Mouse (Mus musculus) myocyte (in vitro differentiated cells): ENCODE measurements around the gene Padi2. TPM values are rescaled to one million over a fixed set of nuclear protein-coding genes. Genes with fewer than 3 reads are reported as not detected.
A peak's percentile ranks its signal among the peaks of the same experiment; 100 is the strongest.

Experiments used
- H3K27me3 ChIP-seq: one replicate; pipeline ENCODE4 v1.6.1; 2011; ENCODE audit not compliant: control insufficient read depth, insufficient read depth, insufficient read length
- H3K36me3 ChIP-seq: one replicate; pipeline ENCODE4 v1.6.1; 2011; ENCODE audit not compliant: control insufficient read depth, insufficient read depth
- H3K4me2 ChIP-seq: one replicate; pipeline ENCODE4 v1.6.1; 2011; ENCODE audit warnings: low read depth, control low read depth
- H3K4me3 ChIP-seq: one replicate; pipeline ENCODE4 v1.5.1; 2011; ENCODE audit warnings: mild to moderate bottlenecking, control low read depth, moderate library complexity
- H3K79me2 ChIP-seq: one replicate; pipeline ENCODE4 v1.6.1; 2011; ENCODE audit not compliant: control insufficient read depth, insufficient read depth
- H3ac ChIP-seq: one replicate; pipeline ENCODE4 v1.6.1; 2011; ENCODE audit not compliant: control insufficient read depth, insufficient read length
- CEBPB ChIP-seq: IDR thresholded peaks from 2 replicates; pipeline ENCODE4 v1.6.1; 2011; ENCODE audit warnings: mild to moderate bottlenecking, moderate library complexity; ENCODE audit not compliant: poor library complexity, insufficient read depth, severe bottlenecking
- E2F4 ChIP-seq: IDR thresholded peaks from one replicate; pipeline ENCODE4 v1.6.1; 2011; ENCODE audit warnings: mild to moderate bottlenecking, control low read depth, moderate library complexity; ENCODE audit not compliant: insufficient read depth
- MAX ChIP-seq: IDR thresholded peaks from one replicate; pipeline ENCODE4 v1.6.1; 2011; ENCODE audit warnings: low read depth, mild to moderate bottlenecking, control low read depth
- MYOD1 ChIP-seq, 3 experiments: IDR thresholded peaks; one replicate each; pipeline ENCODE4 v1.6.1; 2011; ENCODE audit warnings: control low read depth in 2 of 3, low read depth in 2 of 3, mild to moderate bottlenecking in 2 of 3, moderate library complexity in 1 of 3; ENCODE audit not compliant: insufficient read length in 2 of 3, control insufficient read depth in 1 of 3
- MYOG ChIP-seq, 3 experiments: IDR thresholded peaks; one replicate each; pipeline ENCODE4 v1.6.1; 2011; ENCODE audit warnings: control low read depth in 2 of 3, low read depth in 2 of 3, mild to moderate bottlenecking in 2 of 3; ENCODE audit not compliant: insufficient read length in 2 of 3, control insufficient read depth in 1 of 3, insufficient read depth in 1 of 3
- POLR2A ChIP-seq: IDR thresholded peaks from one replicate; pipeline ENCODE4 v1.6.1; 2011; ENCODE audit warnings: low read depth, mild to moderate bottlenecking, control low read depth, moderate library complexity; ENCODE audit not compliant: insufficient read length
- POLR2AphosphoS2 ChIP-seq: IDR thresholded peaks from one replicate; pipeline ENCODE4 v1.6.1; 2011; ENCODE audit warnings: low read depth, control low read depth; ENCODE audit not compliant: insufficient read length
- REST ChIP-seq: IDR thresholded peaks from one replicate; pipeline ENCODE4 v1.6.1; 2011; ENCODE audit warnings: mild to moderate bottlenecking, control low read depth, moderate library complexity; ENCODE audit not compliant: insufficient read depth, insufficient read length
- SRF ChIP-seq: IDR thresholded peaks from one replicate; pipeline ENCODE4 v1.6.1; 2011; ENCODE audit warnings: low read depth; ENCODE audit not compliant: control insufficient read depth, insufficient read length
- TCF12 ChIP-seq: IDR thresholded peaks from one replicate; pipeline ENCODE4 v1.6.1; 2011; ENCODE audit warnings: mild to moderate bottlenecking, control low read depth; ENCODE audit not compliant: poor library complexity, insufficient read depth, severe bottlenecking
- TCF3 ChIP-seq: IDR thresholded peaks from one replicate; pipeline ENCODE4 v1.6.1; 2011; ENCODE audit warnings: low read depth, control low read depth; ENCODE audit not compliant: insufficient read length
- USF1 ChIP-seq: IDR thresholded peaks from one replicate; pipeline ENCODE4 v1.6.1; 2011; ENCODE audit warnings: low read depth, mild to moderate bottlenecking, control low read depth, moderate library complexity
- polyA plus RNA-seq: library from polyadenylated mRNA; unstranded; fragments of >200 nt; fragmentation: generic; extraction: Trizol; gene quantifications from one replicate; pipeline ENCODE4 v1.2.1, GENCODE M21; 2012; ENCODE audit warnings: missing spikeins

The Padi2 gene
- polyA plus RNA-seq, 1 experiment: 20.7 TPM

GRCm38 (mm10) chr4:140984544-140984943 is 78.4 kb downstream of the Padi2 start:
- H3K36me3 ChIP-seq: no peaks in the 10 kb centered on the region
- H3K27me3 ChIP-seq: peaks cover 8% of the 10 kb centered on the region
- no peaks in the 10 kb centered on the region for H3K79me2 ChIP-seq
- H3ac ChIP-seq: no peak overlapping the region
- TF ChIP-seq POLR2A (no peak), SRF (no peak), CEBPB (no peak), TCF12 (no peak), E2F4 (no peak), MYOG (IDR thresholded peaks at IDR 0.05; ENCODE audit: control insufficient read depth in 1 of 3, insufficient read depth in 1 of 3, insufficient read length in 2 of 3, low read depth in 2 of 3) (no peak), MYOD1 (IDR thresholded peaks at IDR 0.05; ENCODE audit: control insufficient read depth in 1 of 3, insufficient read length in 2 of 3, low read depth in 2 of 3) (no peak), TCF3 (no peak), POLR2AphosphoS2 (no peak), MAX (no peak)
- H3K4me3 ChIP-seq: no peak overlapping the region
- H3K4me2 ChIP-seq: no peak overlapping the region

GRCm38 (mm10) chr4:140986024-140986710 is 80.0 kb downstream of the Padi2 start:
- H3K79me2 ChIP-seq: no peaks in the 10 kb centered on the region
- H3K36me3 ChIP-seq: no peaks in the 10 kb centered on the region
- peak overlapping the region; percentile 77 for H3K4me2 ChIP-seq
- H3ac ChIP-seq: peak overlapping the region; percentile 37
- no peak for TF ChIP-seq TCF3
- no peak for TF ChIP-seq E2F4
- TF ChIP-seq SRF: no peak
- no peak for TF ChIP-seq POLR2AphosphoS2
- no peak for TF ChIP-seq MYOD1 (IDR thresholded peaks at IDR 0.05; ENCODE audit: control insufficient read depth in 1 of 3, insufficient read length in 2 of 3, low read depth in 2 of 3)
- no peak for TF ChIP-seq CEBPB
- no peak for TF ChIP-seq POLR2A
- TF ChIP-seq TCF12: no peak
- no peak for TF ChIP-seq REST
- TF ChIP-seq MAX: no peak
- TF ChIP-seq USF1: no peak
- TF ChIP-seq MYOG (IDR thresholded peaks at IDR 0.05; ENCODE audit: control insufficient read depth in 1 of 3, insufficient read depth in 1 of 3, insufficient read length in 2 of 3, low read depth in 2 of 3): no peak
- H3K27me3 ChIP-seq: peaks cover 8% of the 10 kb centered on the region
- H3K4me3 ChIP-seq: peak overlapping the region; percentile 29

- H3K79me2 ChIP-seq: no peaks in the 10 kb centered on the region
- H3K27me3 ChIP-seq: peaks cover 8% of the 10 kb centered on the region
- peak within 1 kb of the TSS; percentile 29 for H3K4me3 ChIP-seq
- TF ChIP-seq TCF3: no peak
- TF ChIP-seq MYOG (IDR thresholded peaks at IDR 0.05; ENCODE audit: control insufficient read depth in 1 of 3, insufficient read depth in 1 of 3, insufficient read length in 2 of 3, low read depth in 2 of 3): peak in 2 of 3 experiments; percentile 35 to 44
- TF ChIP-seq MYOD1 (IDR thresholded peaks at IDR 0.05; ENCODE audit: control insufficient read depth in 1 of 3, insufficient read length in 2 of 3, low read depth in 2 of 3): peak in 1 of 3 experiments; percentile 30
- peak; percentile 80 for TF ChIP-seq POLR2A
- TF ChIP-seq CEBPB: no peak
- TF ChIP-seq MAX: no peak
- TF ChIP-seq REST: no peak
- no peak for TF ChIP-seq SRF
- TF ChIP-seq E2F4: no peak
- TF ChIP-seq POLR2AphosphoS2: peak; percentile 67
- no peaks in the 10 kb centered on the region for H3K36me3 ChIP-seq
- H3ac ChIP-seq: peak within 1 kb of the TSS; percentile 37
- H3K4me2 ChIP-seq: peak within 1 kb of the TSS; percentile 85
Observed at GRCm38 (mm10) chr4:140986711-140987395, 80.7 kb downstream of the Padi2 start, which contains the start of gene Atp13a2. Gene Atp13a2, plus strand, starts transcription at chr4:140986873.

GRCm38 (mm10) chr4:140987476-140987875 is 81.3 kb downstream of the Padi2 start:
- TF ChIP-seq MYOD1 (IDR thresholded peaks at IDR 0.05; ENCODE audit: control insufficient read depth in 1 of 3, insufficient read length in 2 of 3, low read depth in 2 of 3) (no peak), REST (no peak), CEBPB (no peak), MAX (no peak), USF1 (no peak), E2F4 (no peak), SRF (no peak)
- H3K36me3 ChIP-seq: no peaks in the 10 kb centered on the region
- H3K27me3 ChIP-seq: peaks cover 8% of the 10 kb centered on the region
- H3K79me2 ChIP-seq: no peaks in the 10 kb centered on the region
- H3K4me2 ChIP-seq: peak overlapping the region; percentile 85
- peak overlapping the region; percentile 29 for H3K4me3 ChIP-seq
- H3ac ChIP-seq: peak overlapping the region; percentile 37
